Mouse (Mus musculus): ENCODE data around the gene Rgs10. TPM values are rescaled to one million over a fixed set of nuclear protein-coding genes. Genes with fewer than 3 reads are reported as not detected.
"Not testable (repeated sequence)": the region's sequence is repeated elsewhere in the genome, so short reads cannot be mapped to it uniquely, and the experiment has no call there.

The Rgs10 gene
- total and polyA plus RNA-seq, 3 experiments: 5.4 to 7.4 (median 6.5) TPM

- H3K9ac ChIP-seq (ENCODE audit: insufficient read depth, low read depth): no peak overlapping the region
- DNase-seq (ENCODE audit: extremely low read depth): no peak
- dilution Hi-C loops (cut with MboI; ENCODE audit: extremely low pct_ligation_motif_present, extremely low pct_unique_long_range_greater_than_20kb, low sequenced_read_pairs): no loop called here
- no peak overlapping the region for H3K27ac ChIP-seq (ENCODE audit: insufficient read depth, low read depth)
- no peaks in the 10 kb centered on the region for H3K36me3 ChIP-seq (replicated peaks in 1 of 2; ENCODE audit: control insufficient read depth in 1 of 2, insufficient read depth in 1 of 2, low read length in 1 of 2)
- H3K4me1 ChIP-seq (ENCODE audit: control insufficient read depth in 1 of 2, insufficient read depth in 2 of 2): peaks cover 0 to 3% of the 10 kb centered on the region in 2 experiments; a peak in 1 of 4 replicates
- TF ChIP-seq SIN3A (IDR thresholded peaks at IDR 0.05; ENCODE audit: low read length) (no peak), IRF4 (IDR thresholded peaks at IDR 0.05; ENCODE audit: low read depth, low read length) (no peak), ZC3H11A (IDR thresholded peaks at IDR 0.05; ENCODE audit: low read depth, low read length) (no peak), RAD21 (IDR thresholded peaks at IDR 0.05; ENCODE audit: low read depth, low read length) (no peak), MAX (IDR thresholded peaks at IDR 0.05; ENCODE audit: low read length) (no peak), RCOR1 (conservative IDR thresholded peaks at IDR 0.05; ENCODE audit: low read depth, low read length) (no peak), USF2 (conservative IDR thresholded peaks at IDR 0.05; ENCODE audit: low read depth, low read length) (no peak), TBP (conservative IDR thresholded peaks at IDR 0.05; ENCODE audit: low read depth, low read length) (no peak), POLR2A (IDR thresholded peaks at IDR 0.05; ENCODE audit: low read depth, low read length) (no peak), EP300 (IDR thresholded peaks at IDR 0.05; ENCODE audit: low read length) (no peak), CTCF (conservative IDR thresholded peaks at IDR 0.05 in 1 of 2, IDR thresholded peaks at IDR 0.05 in 1 of 2; ENCODE audit: low read depth in 2 of 2, low read length in 2 of 2) (no peak), ZMIZ1 (IDR thresholded peaks at IDR 0.05; ENCODE audit: low read depth, low read length) (no peak), HCFC1 (IDR thresholded peaks at IDR 0.05; ENCODE audit: low read depth, low read length) (no peak)
- H3K4me2 ChIP-seq (ENCODE audit: insufficient read depth, low read depth, poor library complexity, severe bottlenecking): no peak overlapping the region
- no peaks in the 10 kb centered on the region for H3K79me2 ChIP-seq (replicated peaks; ENCODE audit: control insufficient read depth, extremely low read depth, insufficient read depth, poor library complexity, severe bottlenecking)
- no peak overlapping the region for H3K4me3 ChIP-seq (replicated peaks in 1 of 3; ENCODE audit: low read depth in 2 of 3, low read length in 2 of 3, poor library complexity in 1 of 3)
- H3K9me3 ChIP-seq (replicated peaks; ENCODE audit: low read length): peaks cover 9% of the 10 kb centered on the region
- in situ Hi-C loops (cut with MboI; ENCODE audit: low pct_ligation_motif_present, low pct_unique_long_range_greater_than_20kb, low sequenced_read_pairs): no loop called here
- H3K27me3 ChIP-seq (replicated peaks): peaks cover 22% of the 10 kb centered on the region
Measured at GRCm38 (mm10) chr7:128344488-128344887, 74.1 kb downstream of the Rgs10 start.

- in situ Hi-C loops (cut with MboI; ENCODE audit: low pct_ligation_motif_present, low pct_unique_long_range_greater_than_20kb, low sequenced_read_pairs); H3K27ac ChIP-seq (ENCODE audit: insufficient read depth, low read depth); H3K79me2 ChIP-seq (replicated peaks; ENCODE audit: control insufficient read depth, extremely low read depth, insufficient read depth, poor library complexity, severe bottlenecking); H3K4me1 ChIP-seq (ENCODE audit: control insufficient read depth in 1 of 2, insufficient read depth in 2 of 2); H3K4me2 ChIP-seq (ENCODE audit: insufficient read depth, low read depth, poor library complexity, severe bottlenecking); DNase-seq (ENCODE audit: extremely low read depth); dilution Hi-C loops (cut with MboI; ENCODE audit: extremely low pct_ligation_motif_present, extremely low pct_unique_long_range_greater_than_20kb, low sequenced_read_pairs); H3K4me3 ChIP-seq (replicated peaks in 1 of 3; ENCODE audit: low read depth in 2 of 3, low read length in 2 of 3, poor library complexity in 1 of 3); H3K9ac ChIP-seq (ENCODE audit: insufficient read depth, low read depth); H3K36me3 ChIP-seq (replicated peaks in 1 of 2; ENCODE audit: control insufficient read depth in 1 of 2, insufficient read depth in 1 of 2, low read length in 1 of 2); H3K9me3 ChIP-seq (replicated peaks; ENCODE audit: low read length): not testable (repeated sequence)
- H3K27me3 ChIP-seq (replicated peaks): peaks cover 16% of the 10 kb centered on the region
Measured at GRCm38 (mm10) chr7:128342691-128343090, 75.9 kb downstream of the Rgs10 start.

GRCm38 (mm10) chr7:128340321-128340720 lies 78.2 kb downstream of the Rgs10 start:
- H3K9me3 ChIP-seq (replicated peaks; ENCODE audit: low read length): peaks cover 11% of the 10 kb centered on the region
- in situ Hi-C loops (cut with MboI; ENCODE audit: low pct_ligation_motif_present, low pct_unique_long_range_greater_than_20kb, low sequenced_read_pairs); H3K79me2 ChIP-seq (replicated peaks; ENCODE audit: control insufficient read depth, extremely low read depth, insufficient read depth, poor library complexity, severe bottlenecking); dilution Hi-C loops (cut with MboI; ENCODE audit: extremely low pct_ligation_motif_present, extremely low pct_unique_long_range_greater_than_20kb, low sequenced_read_pairs); DNase-seq (ENCODE audit: extremely low read depth); H3K36me3 ChIP-seq (replicated peaks in 1 of 2; ENCODE audit: control insufficient read depth in 1 of 2, insufficient read depth in 1 of 2, low read length in 1 of 2); H3K4me1 ChIP-seq (ENCODE audit: control insufficient read depth in 1 of 2, insufficient read depth in 2 of 2); H3K27ac ChIP-seq (ENCODE audit: insufficient read depth, low read depth); H3K27me3 ChIP-seq (replicated peaks); H3K4me2 ChIP-seq (ENCODE audit: insufficient read depth, low read depth, poor library complexity, severe bottlenecking); H3K9ac ChIP-seq (ENCODE audit: insufficient read depth, low read depth); H3K4me3 ChIP-seq (replicated peaks in 1 of 3; ENCODE audit: low read depth in 2 of 3, low read length in 2 of 3, poor library complexity in 1 of 3): not testable (repeated sequence)

All from CH12.LX (cell line).